ENCODE assay signal across 16 mouse cellular contexts in genomic region chr16:57246596-57246995, GRCm38 (mm10). TPM values are rescaled to one million over a fixed set of nuclear protein-coding genes. Genes with fewer than 3 reads are reported as not detected.
A peak's percentile ranks its signal among the peaks of the same experiment; 100 is the strongest.
DNase-seq lines count a peak whose midpoint lies in the region; ATAC-seq and TF ChIP-seq lines count a peak whose summit lies in the region.
"Had no signal": no experiment of that assay in that cellular context is flagged by ENCODE, and none has a peak within 500 bp of the region (broad histone marks: within the 10 kb centered on the region; RNA-seq: fewer than 3 reads in every experiment).

No protein-coding gene starts in this region.

- H3ac ChIP-seq in C2C12 (ENCODE audit: control insufficient read depth, insufficient read length, low read depth), result no peak overlapping the region

- H3K9ac ChIP-seq in liver, postnatal 0 days (replicated peaks), result no peak overlapping the region

- H3K27ac ChIP-seq in liver, postnatal 0 days (ENCODE audit: low read depth), result peak overlapping the region; percentile 31; the same call in 1 of the 2 replicates

- H3K4me2 ChIP-seq in liver, postnatal 0 days (ENCODE audit: low read depth, low read length), result no peak overlapping the region; the same call in 1 of the 2 replicates

- no peak overlapping the region for H3K4me3 ChIP-seq in liver, postnatal 0 days (ENCODE audit: low read depth, low read length)
- H3K4me3 ChIP-seq in C2C12 (ENCODE audit: insufficient read depth, poor library complexity, severe bottlenecking), result no peak overlapping the region
- H3K4me3 ChIP-seq: erythroblast, embryonic 14.5 days had no signal

- H3K79me3 ChIP-seq in C2C12 (ENCODE audit: low read depth), result no peaks in the 10 kb centered on the region

- DNase-seq in liver, postnatal 0 days, result peak; percentile 37
- DNase-seq in liver, result no peak
- peak; percentile 51 for DNase-seq in lung, postnatal 10 days
- no peak for DNase-seq in cerebellum, adult 11 months
- no peak for DNase-seq in right cerebral cortex, adult 2 months (ENCODE audit: low spot score in 2 of 2)
- no peak for DNase-seq in right cerebral cortex, postnatal 25 days
- DNase-seq: cerebellum, adult 2 months; kidney, adult 9 months; layer of hippocampus, adult 9-11 months; right cerebral cortex, postnatal 14 days had no signal

- WGBS in liver, postnatal 0 days (ENCODE audit: insufficient replicate concordance), result 37% methylated on average over 3 of the region's 3 CpGs

- peak; percentile 72 for ATAC-seq in liver, postnatal 0 days
- peak; percentile 74 for ATAC-seq in monocyte, adult 5-6 weeks (replicated peaks; ENCODE audit: insufficient number of reproducible peaks, low FRiP score, low TSS enrichment, poor library complexity, severe bottlenecking)

- no peaks in the 10 kb centered on the region for H3K79me2 ChIP-seq in C2C12 (ENCODE audit: control insufficient read depth, insufficient read depth)

- TF ChIP-seq EP300 in liver, postnatal 0 days (IDR thresholded peaks at IDR 0.05; ENCODE audit: low read depth), result no peak

- H3K36me3 ChIP-seq in liver, postnatal 0 days (replicated peaks; ENCODE audit: insufficient read depth, low read length), result no peaks in the 10 kb centered on the region
- no peaks in the 10 kb centered on the region for H3K36me3 ChIP-seq in C2C12 (ENCODE audit: control insufficient read depth, insufficient read depth)

- H3K27me3 ChIP-seq in liver, postnatal 0 days (ENCODE audit: insufficient read depth, low read length), result no peaks in the 10 kb centered on the region
- H3K27me3 ChIP-seq in C2C12 (ENCODE audit: control insufficient read depth, insufficient read depth, insufficient read length), result no peaks in the 10 kb centered on the region

- no peaks in the 10 kb centered on the region for H3K4me1 ChIP-seq in liver, postnatal 0 days (ENCODE audit: insufficient read depth)

- H3K9me3 ChIP-seq in liver, postnatal 0 days (ENCODE audit: low read length), result peaks cover 3% of the 10 kb centered on the region; the same call in 1 of the 2 replicates

- no peak for TF ChIP-seq CTCF in liver, postnatal 0 days (IDR thresholded peaks at IDR 0.05; ENCODE audit: low read depth)
- TF ChIP-seq CTCF in C2C12 (IDR thresholded peaks at IDR 0.05; ENCODE audit: control insufficient read depth, insufficient read depth, insufficient read length), result no peak

TF ChIP-seq in C2C12, 6 proteins besides CTCF, POLR2A, EP300 and RAD21:
- peak; percentile 30 for TF ChIP-seq MYOD1 (IDR thresholded peaks at IDR 0.05; ENCODE audit: control insufficient read depth, insufficient read length, low read depth)
- no peak for TF ChIP-seq FOSL1 (IDR thresholded peaks at IDR 0.05; ENCODE audit: insufficient read depth, low read length, poor library complexity, severe bottlenecking)

RNA-seq across cellular contexts. Expression of gene Tbc1d23, which starts 15.3 kb away (rescaled TPM):
- polyA plus RNA-seq in liver, postnatal 0 days (2015; fragmentation: Nextera tagmentation; extraction: Ambion mirVana), result 4.3 and 6.4 TPM in 2 replicates
- polyA plus RNA-seq in C2C12 (2012; fragmentation: generic; extraction: Trizol), result 5.3 TPM
- 86.5 to 111 TPM (median 99.9 TPM) in 3 replicates for total RNA-seq in monocyte, adult 5-6 weeks (2017)

RNA-seq across cellular contexts. Expression of gene Tmem30c, which starts 46.1 kb away (rescaled TPM):
- polyA plus RNA-seq in liver, postnatal 0 days (2015; fragmentation: Nextera tagmentation; extraction: Ambion mirVana), result not detected in 2 replicates
- polyA plus RNA-seq in C2C12 (2012; fragmentation: generic; extraction: Trizol), result not detected
- 0.10 TPM in 1 of 3 replicates, not detected in the others for total RNA-seq in monocyte, adult 5-6 weeks (2017)
- total RNA-seq: heart, adult 8-10 months; heart, postnatal 14 days; liver, adult 2 months had no signal
- polyA plus RNA-seq: erythroblast, embryonic 14.5 days; liver, adult 2 months had no signal

Comparison
In these comparisons a context has a peak if more than half of its experiments do, and no peak if none do; other contexts are left out.
1. DNase-seq: peak in liver, postnatal 0 days (single experiment) and lung, postnatal 10 days (single experiment); none in liver (single experiment), cerebellum, adult 11 months (single experiment), right cerebral cortex, adult 2 months (0 of 2) and right cerebral cortex, postnatal 25 days (single experiment).